Mouse (Mus musculus) MEL (cell line): Measurements from ENCODE around the gene Rfc4.

Experiments used
- CTCF ChIP-seq, 3 experiments: IDR thresholded peaks in 2 of 3; conservative IDR thresholded peaks in 1 of 3; 2 replicates each; pipeline ENCODE4 v1.5.1; 2011 to 2012; ENCODE audit warnings: low read length in 3 of 3, low read depth in 2 of 3, mild to moderate bottlenecking in 2 of 3, improper control_type of control experiment in 1 of 3, inconsistent platforms in 1 of 3, mixed read lengths in 1 of 3, moderate library complexity in 1 of 3; ENCODE audit not compliant: control insufficient read depth in 1 of 3, insufficient read depth in 1 of 3, poor library complexity in 1 of 3, severe bottlenecking in 1 of 3
- EP300 ChIP-seq, 2 experiments: IDR thresholded peaks; 2 replicates each; pipeline ENCODE4 v1.6.1; 2011; ENCODE audit warnings: improper control_type of control experiment in 2 of 2, low read length in 2 of 2, low read depth in 1 of 2, mild to moderate bottlenecking in 1 of 2
- ETS1 ChIP-seq: IDR thresholded peaks from 2 replicates; pipeline ENCODE4 v1.6.1; 2012; ENCODE audit warnings: low read depth, mild to moderate bottlenecking, inconsistent platforms, low read length, improper control_type of control experiment, moderate library complexity
- MYC ChIP-seq: IDR thresholded peaks from 2 replicates; pipeline ENCODE4 v1.6.1; 2011; ENCODE audit warnings: low read depth, mild to moderate bottlenecking, low read length, improper control_type of control experiment, moderate library complexity
- POLR2A ChIP-seq, 2 experiments: IDR thresholded peaks; 2 replicates each; pipeline ENCODE4 v1.6.1; 2011 to 2012; ENCODE audit warnings: low read length in 2 of 2, mild to moderate bottlenecking in 2 of 2, control low read depth in 1 of 2, improper control_type of control experiment in 1 of 2, low read depth in 1 of 2, moderate library complexity in 1 of 2; ENCODE audit not compliant: control insufficient read depth in 1 of 2, insufficient read depth in 1 of 2, poor library complexity in 1 of 2
- SMC3 ChIP-seq: IDR thresholded peaks from 2 replicates; pipeline ENCODE4 v1.6.1; 2011; ENCODE audit warnings: low read depth, low read length, improper control_type of control experiment
- ZC3H11A ChIP-seq: IDR thresholded peaks from 2 replicates; pipeline ENCODE4 v1.6.1; 2012; ENCODE audit warnings: low read depth, mild to moderate bottlenecking, inconsistent platforms, low read length, improper control_type of control experiment
- ZMIZ1 ChIP-seq: IDR thresholded peaks from 2 replicates; pipeline ENCODE4 v1.6.1; 2012; ENCODE audit warnings: low read depth, mild to moderate bottlenecking, inconsistent platforms, low read length, improper control_type of control experiment, moderate library complexity

- no peak for TF ChIP-seq POLR2A (IDR thresholded peaks at IDR 0.05; ENCODE audit: control insufficient read depth in 1 of 2, insufficient read depth in 1 of 2, low read depth in 1 of 2, low read length in 2 of 2, poor library complexity in 1 of 2)
- TF ChIP-seq EP300 (IDR thresholded peaks at IDR 0.05; ENCODE audit: low read depth in 1 of 2, low read length in 2 of 2): peak in 1 of 2 experiments; percentile 64; a peak in 3 of 4 replicates
- no peak for TF ChIP-seq CTCF (IDR thresholded peaks at IDR 0.05 in 2 of 3, conservative IDR thresholded peaks at IDR 0.05 in 1 of 3; ENCODE audit: control insufficient read depth in 1 of 3, insufficient read depth in 1 of 3, low read depth in 2 of 3, low read length in 3 of 3, poor library complexity in 1 of 3, severe bottlenecking in 1 of 3)
- no peak for TF ChIP-seq SMC3
- TF ChIP-seq ETS1: peak; percentile 24; the same call in 1 of the 2 replicates
- TF ChIP-seq ZMIZ1: no peak
- no peak for TF ChIP-seq ZC3H11A
- TF ChIP-seq MYC: no peak
Observed at GRCm38 (mm10) chr16:23174855-23175254, 47.3 kb upstream of the Rfc4 start.
